Mouse (Mus musculus): ENCODE data around the gene Atn1.

- TF ChIP-seq CTCF (IDR thresholded peaks at IDR 0.05; ENCODE audit: extremely low read depth, insufficient read depth, low read length) (no peak), POLR2A (IDR thresholded peaks at IDR 0.05; ENCODE audit: extremely low read depth, insufficient read depth, low read length) (no peak)
Measured at GRCm38 (mm10) chr6:124699366-124699765, 57.0 kb downstream of the Atn1 start.
